Mouse (Mus musculus) cerebellum, postnatal 4 days (tissue): ENCODE measurements around the gene Kctd7.
A peak's percentile ranks its signal among the peaks of the same experiment; 100 is the strongest.

Source experiments
- DNase-seq, 2 experiments: peaks; one replicate each; pipeline ENCODE4 v3.0.0; 2022; ENCODE audit warnings: low spot score in 2 of 2, mixed read lengths in 1 of 2

Gene Kctd7

GRCm38 (mm10) chr5:130144334-130145312, at the start of gene Kctd7:
Gene Kctd7, plus strand, starts transcription at chr5:130144861.
- peak; percentile 82 to 95 for DNase-seq

DNA sequence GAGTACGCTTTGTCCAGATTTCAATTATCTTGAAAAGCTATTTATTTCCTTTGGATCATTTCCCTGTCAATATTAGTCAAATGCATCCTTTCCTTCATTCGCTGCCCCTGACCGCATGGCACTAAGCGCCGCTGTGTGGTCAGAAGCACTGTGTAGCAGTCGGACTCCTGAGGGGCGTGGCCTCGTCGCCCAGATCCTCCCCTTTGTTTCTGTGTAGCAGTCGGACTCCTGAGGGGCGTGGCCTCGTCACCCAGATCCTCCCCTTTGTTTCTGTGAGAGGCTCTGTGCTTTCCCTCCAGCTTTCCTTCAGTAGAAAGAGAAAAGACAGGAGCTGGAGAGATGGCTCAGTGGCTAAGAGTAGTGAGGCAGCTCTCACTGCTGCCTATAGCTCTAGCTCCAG, 47.9 kb upstream of the Kctd7 start:
- DNase-seq, result no peak

- no peak for DNase-seq
Measured at GRCm38 (mm10) chr5:130097837-130098236, 46.8 kb upstream of the Kctd7 start.

- DNase-seq, result no peak
Measured at GRCm38 (mm10) chr5:130101724-130102123, 42.9 kb upstream of the Kctd7 start.

- DNase-seq, result no peak
Measured at GRCm38 (mm10) chr5:130109348-130109747, 35.3 kb upstream of the Kctd7 start.

- no peak for DNase-seq
Measured at GRCm38 (mm10) chr5:130110632-130111464, 33.8 kb upstream of the Kctd7 start.

DNA sequence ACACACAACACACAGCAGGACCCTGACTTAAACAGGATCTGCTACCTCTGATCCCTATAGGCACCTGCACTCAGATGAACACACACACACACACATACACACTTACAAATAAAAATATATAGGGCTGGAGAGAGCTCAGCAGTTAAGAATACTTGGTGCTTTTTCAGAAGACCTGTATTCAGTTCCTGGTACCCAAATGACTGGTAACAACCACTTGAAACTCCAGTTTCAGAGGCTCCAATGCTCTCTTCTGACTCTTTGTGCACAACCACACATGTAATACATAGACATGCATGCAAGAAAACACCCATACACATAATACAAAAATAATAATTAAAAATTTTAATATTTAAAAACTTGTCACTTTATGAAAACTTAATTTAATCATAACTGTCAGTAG, 32.0 kb upstream of the Kctd7 start:
- DNase-seq, result no peak

- DNase-seq, result no peak
Measured at GRCm38 (mm10) chr5:130116116-130116515, 28.5 kb upstream of the Kctd7 start.

DNA sequence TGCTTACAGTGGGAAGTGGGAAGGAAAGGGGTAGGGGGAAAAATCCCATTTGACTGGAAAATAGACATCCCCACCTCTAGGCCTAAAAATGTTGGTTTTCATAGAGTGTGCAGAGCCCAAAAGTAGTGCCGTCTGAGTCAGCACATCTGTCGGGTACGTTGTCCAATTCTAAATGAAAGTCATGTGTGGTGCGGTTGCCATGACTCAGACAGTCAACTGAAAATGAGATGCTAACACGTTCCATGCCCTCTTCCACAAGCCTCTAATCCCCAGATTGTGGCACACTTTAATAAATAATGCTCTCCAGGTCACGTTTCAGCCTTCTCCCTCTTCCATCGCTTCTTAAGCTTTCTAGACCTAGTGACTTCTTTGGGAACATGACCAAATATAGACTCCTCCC, 27.8 kb upstream of the Kctd7 start:
- no peak for DNase-seq

- DNase-seq, result no peak
Measured at GRCm38 (mm10) chr5:130117932-130118331, 26.7 kb upstream of the Kctd7 start.

DNA sequence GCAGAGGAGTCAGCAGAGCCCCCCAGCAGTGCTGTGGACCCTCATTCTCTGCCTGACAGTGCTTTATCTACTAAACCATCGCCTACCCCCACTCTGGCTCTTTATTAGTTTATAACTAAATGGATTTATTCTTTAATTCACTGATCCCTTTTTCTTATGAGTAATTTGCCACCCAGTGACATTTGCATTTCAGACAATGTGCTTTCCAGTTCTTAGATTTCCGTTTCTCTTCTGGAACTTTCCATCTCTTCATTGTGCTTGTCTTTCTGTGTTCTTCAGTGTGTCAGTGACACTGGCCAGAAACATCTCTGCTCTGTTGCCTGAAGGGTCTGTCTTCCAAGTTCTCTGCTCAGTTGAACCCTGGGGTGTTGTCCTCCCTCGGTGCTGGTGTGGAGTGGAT, 25.4 kb upstream of the Kctd7 start:
- no peak for DNase-seq

- DNase-seq, result no peak
Measured at GRCm38 (mm10) chr5:130120070-130120736, 24.5 kb upstream of the Kctd7 start.

GRCm38 (mm10) chr5:130120904-130121303, 23.8 kb upstream of the Kctd7 start:
- no peak for DNase-seq

- no peak for DNase-seq
Measured at GRCm38 (mm10) chr5:130122355-130122754, 22.3 kb upstream of the Kctd7 start.

- DNase-seq, result no peak
Measured at GRCm38 (mm10) chr5:130124271-130124670, 20.4 kb upstream of the Kctd7 start.

DNA sequence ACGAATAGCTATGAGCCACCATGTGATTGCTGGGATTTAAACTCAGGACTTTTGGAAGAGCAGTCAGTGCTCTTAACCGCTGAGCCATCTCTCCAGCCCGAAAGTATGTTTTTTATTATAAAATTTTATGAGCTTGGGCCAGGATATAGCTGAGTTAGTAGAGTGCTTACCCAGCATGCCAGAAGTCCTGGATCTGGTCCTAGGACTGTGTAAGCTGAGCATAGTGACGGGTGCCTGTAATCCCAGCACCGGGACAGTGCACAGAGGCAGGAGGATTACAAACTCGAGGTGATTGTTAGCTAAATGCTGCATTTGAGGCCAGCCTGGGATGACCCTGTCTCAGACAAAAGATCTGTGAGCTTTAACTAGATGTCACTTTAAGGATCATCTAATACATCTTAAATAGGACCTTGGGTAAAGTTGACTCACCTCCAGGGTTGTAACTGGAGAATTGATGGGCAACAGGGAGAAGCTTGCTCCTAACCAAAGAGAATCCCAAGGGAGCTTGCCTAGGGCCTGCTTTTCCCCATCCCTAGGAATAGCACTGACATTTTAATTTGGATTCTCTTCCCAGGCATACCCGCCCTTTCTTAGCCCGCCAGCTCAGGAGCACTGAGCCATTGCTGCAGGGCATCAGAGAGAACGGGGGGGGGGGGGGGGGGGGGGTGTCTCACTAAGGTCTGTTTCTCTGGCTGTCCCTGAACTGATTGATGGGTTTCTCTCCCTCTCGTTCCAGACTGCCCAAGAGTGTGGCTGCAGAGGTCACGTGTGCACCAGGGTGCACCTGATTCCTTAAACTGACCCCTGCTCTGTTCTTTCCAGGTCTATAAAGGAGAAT, 15.8 kb upstream of the Kctd7 start:
- no peak for DNase-seq

DNA sequence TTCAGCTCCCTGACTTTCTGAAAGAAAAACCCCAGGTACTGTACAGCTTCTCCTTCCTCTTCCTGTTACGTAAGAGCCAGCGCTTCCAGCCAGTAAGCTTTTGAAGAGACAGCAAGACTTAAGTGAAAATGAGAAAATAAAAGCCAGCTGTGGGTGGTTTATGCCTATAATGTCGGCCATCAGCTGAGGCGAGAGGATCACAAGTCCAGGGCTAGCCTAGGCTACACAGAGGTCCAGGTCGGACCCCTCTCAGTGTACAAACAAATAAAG, 15.2 kb upstream of the Kctd7 start:
- DNase-seq, result no peak

DNA sequence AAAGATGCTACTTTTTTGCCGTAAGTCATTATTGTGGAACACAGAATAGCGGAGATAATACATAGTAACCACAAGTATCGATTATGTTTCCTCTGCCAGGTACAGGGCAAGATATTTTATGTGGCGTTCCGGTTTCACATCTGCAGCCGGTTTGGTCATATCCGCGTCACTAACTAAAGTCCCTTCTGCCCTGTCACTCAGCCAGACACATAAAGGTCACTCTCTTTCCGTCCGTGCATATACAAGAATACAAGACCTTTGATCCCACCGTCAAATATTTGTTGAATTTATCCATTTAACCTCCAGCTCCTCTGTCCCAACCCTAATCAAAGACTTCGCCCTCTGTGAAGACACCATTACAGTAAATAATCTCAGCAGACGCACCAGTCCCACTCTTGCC, 8.1 kb upstream of the Kctd7 start:
- no peak for DNase-seq

DNA sequence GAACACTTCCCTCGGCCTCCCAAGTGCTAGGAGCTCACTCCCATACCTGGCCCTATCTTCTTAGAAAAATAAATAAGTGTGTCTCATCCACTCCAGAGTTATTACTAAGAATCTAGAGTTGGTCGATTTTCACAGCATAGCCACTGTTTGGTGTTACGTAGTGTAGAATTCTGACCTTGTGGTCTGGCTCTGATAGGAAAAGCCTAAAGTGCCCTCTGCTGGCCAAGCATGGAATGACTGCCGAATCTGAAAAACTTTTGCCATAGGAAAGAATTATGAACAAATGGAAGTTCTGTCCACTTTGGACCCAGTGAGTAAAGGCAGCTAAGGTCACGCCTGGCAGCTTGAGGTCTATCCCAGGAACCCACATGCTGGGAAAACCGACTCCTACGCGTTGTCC, 5.3 kb upstream of the Kctd7 start:
- DNase-seq, result peak; percentile 59 to 81

DNA sequence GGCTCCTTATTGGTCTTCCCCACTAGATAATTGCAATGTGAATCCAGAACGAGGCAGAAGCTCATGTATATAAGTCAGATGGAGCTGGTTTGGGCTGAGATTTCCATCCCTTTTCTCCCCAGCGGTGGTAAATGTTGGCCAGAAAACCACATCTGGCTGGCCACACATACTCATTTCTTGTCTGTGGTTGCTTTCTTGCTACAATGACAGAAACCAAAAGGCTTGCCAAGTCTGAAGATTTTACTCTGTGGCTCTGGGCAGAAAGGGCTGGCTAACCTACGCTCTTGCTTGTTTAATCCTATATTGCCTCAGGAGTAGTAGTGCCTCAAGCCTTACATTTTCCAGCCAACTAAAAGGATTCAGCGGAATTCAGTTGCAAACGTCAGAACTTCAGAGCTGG, 3.5 kb upstream of the Kctd7 start:
- no peak for DNase-seq

- DNase-seq, result no peak
Measured at GRCm38 (mm10) chr5:130142041-130142440, 2.6 kb upstream of the Kctd7 start.
